Comparison of ENCODE assay signal across 8 mouse cellular contexts in genomic region chr2:164436961-164437360, GRCm38 (mm10). TPM values are rescaled to one million over a fixed set of nuclear protein-coding genes. Genes with fewer than 3 reads are reported as not detected.
DNase-seq lines count a peak whose midpoint lies in the region; ATAC-seq lines count a peak whose summit lies in the region.

No protein-coding gene starts in this region.

- ATAC-seq in stomach, embryonic 14.5 days (ENCODE audit: insufficient number of reproducible peaks, insufficient read depth, low FRiP score, low read depth): peak; percentile 34; the same call in 1 of the 2 replicates
- no peak for ATAC-seq in monocyte, adult 5-6 weeks (replicated peaks; ENCODE audit: insufficient number of reproducible peaks, low FRiP score, low TSS enrichment, poor library complexity, severe bottlenecking)
- ATAC-seq in frontal cortex, adult (ENCODE audit: low TSS enrichment): no peak

- H3K27me3 ChIP-seq in stomach, embryonic 14.5 days (ENCODE audit: control insufficient read depth, insufficient read depth, low read length): no peaks in the 10 kb centered on the region

- H3K9me3 ChIP-seq in stomach, embryonic 14.5 days (ENCODE audit: control insufficient read depth, low read depth, low read length): no peaks in the 10 kb centered on the region

- no peaks in the 10 kb centered on the region for H3K36me3 ChIP-seq in stomach, embryonic 14.5 days (ENCODE audit: control insufficient read depth, insufficient read depth, low read length)

- peaks cover 76% of the 10 kb centered on the region for H3K4me1 ChIP-seq in stomach, embryonic 14.5 days (ENCODE audit: control insufficient read depth, insufficient read depth, low read length)

- H3K27ac ChIP-seq in stomach, embryonic 14.5 days (ENCODE audit: low read length): peak overlapping the region; percentile 82; the same call in 1 of the 2 replicates

- peak; percentile 75 to 81 for DNase-seq in lung, adult 18-20 months
- DNase-seq in lung, postnatal 14 days: no peak
- DNase-seq in gastrocnemius, postnatal 25 days: peak; percentile 69
- peak; percentile 79 to 90 for DNase-seq in kidney, postnatal 36 days
- DNase-seq in thymus, postnatal 36 days: no peak

- WGBS in stomach, embryonic 14.5 days: 41% methylated on average over 3 of the region's 3 CpGs

- peak overlapping the region; percentile 26 for H3K4me2 ChIP-seq in stomach, embryonic 14.5 days (replicated peaks; ENCODE audit: low read depth, low read length)

- no peak overlapping the region for H3K4me3 ChIP-seq in stomach, embryonic 14.5 days (ENCODE audit: low read depth, low read length)

- H3K9ac ChIP-seq in stomach, embryonic 14.5 days (replicated peaks; ENCODE audit: low read depth, low read length): 0 out of 2 replicates have a peak overlapping the region, but pooled peaks have one; percentile 10

RNA-seq across cellular contexts. Expression of gene Sdc4, which starts 6.7 kb away (rescaled TPM):
- 10 to 100 TPM; 28.0 to 62.1 TPM for total RNA-seq in gastrocnemius, postnatal 25 days (2021)
- polyA plus RNA-seq in stomach, embryonic 14.5 days (2014; fragmentation: Nextera tagmentation; extraction: Ambion mirVana): 104 and 120 TPM in 2 replicates
- total RNA-seq in monocyte, adult 5-6 weeks (2017): 14.1 to 26.0 TPM (median 16.6 TPM) in 3 replicates

RNA-seq across cellular contexts. Expression of gene Sys1, which starts 19.8 kb away (rescaled TPM):
- 10 to 100 TPM; 17.2 to 20.2 TPM for total RNA-seq in gastrocnemius, postnatal 25 days (2021)
- polyA plus RNA-seq in stomach, embryonic 14.5 days (2014; fragmentation: Nextera tagmentation; extraction: Ambion mirVana): 65.0 and 67.6 TPM in 2 replicates
- total RNA-seq in monocyte, adult 5-6 weeks (2017): 17.0 to 30.1 TPM (median 24.9 TPM) in 3 replicates

RNA-seq across cellular contexts. Expression of gene Gm20458, which starts 23.8 kb away (rescaled TPM):
- 1 to 10 TPM; 3.2 to 8.9 TPM for total RNA-seq in gastrocnemius, postnatal 25 days (2021)
- 7.0 and 19.1 TPM in 2 replicates for polyA plus RNA-seq in stomach, embryonic 14.5 days (2014; fragmentation: Nextera tagmentation; extraction: Ambion mirVana)
- total RNA-seq in monocyte, adult 5-6 weeks (2017): 4.9 TPM in 1 of 3 replicates, not detected in the others

RNA-seq across cellular contexts. Expression of gene Matn4, which starts 32.0 kb away (rescaled TPM):
- total RNA-seq in gastrocnemius, postnatal 25 days (2021): 1 to 10 TPM; 1.0 to 2.3 TPM
- 1.1 and 2.0 TPM in 2 replicates for polyA plus RNA-seq in stomach, embryonic 14.5 days (2014; fragmentation: Nextera tagmentation; extraction: Ambion mirVana)
- not detected in 3 replicates for total RNA-seq in monocyte, adult 5-6 weeks (2017)

RNA-seq across cellular contexts. Expression of gene Rbpjl, which starts 34.0 kb away (rescaled TPM):
- not detected for total RNA-seq in gastrocnemius, postnatal 25 days (2021)
- polyA plus RNA-seq in stomach, embryonic 14.5 days (2014; fragmentation: Nextera tagmentation; extraction: Ambion mirVana): 0.14 and 6.6 TPM in 2 replicates
- total RNA-seq in monocyte, adult 5-6 weeks (2017): not detected in 3 replicates

Comparison
In these comparisons a context has a peak if more than half of its experiments do, and no peak if none do; other contexts are left out.
1. DNase-seq: peak in lung, adult 18-20 months (2 of 2), gastrocnemius, postnatal 25 days (single experiment) and kidney, postnatal 36 days (2 of 2); none in lung, postnatal 14 days (single experiment) and thymus, postnatal 36 days (0 of 2).